Mouse (Mus musculus): ENCODE results near the gene Arpc4.

Arpc4 gene

GRCm38 (mm10) chr6:113402094-113402493, 24.2 kb downstream of the Arpc4 start:
- in situ Hi-C loops (cut with MboI): no loop called here

GRCm38 (mm10) chr6:113404649-113405448, 26.9 kb downstream of the Arpc4 start:
- in situ Hi-C loops (cut with MboI): no loop called here

- in situ Hi-C loops (cut with MboI): no loop called here
These were observed 27.6 kb downstream of the Arpc4 start for GRCm38 (mm10) chr6:113405483-113405882.

- in situ Hi-C loops (cut with MboI): no loop called here
These were observed 28.8 kb downstream of the Arpc4 start for GRCm38 (mm10) chr6:113406683-113407082.

- in situ Hi-C loops (cut with MboI): no loop called here
These were observed 32.1 kb downstream of the Arpc4 start for GRCm38 (mm10) chr6:113410001-113410400.

- in situ Hi-C loops (cut with MboI): no loop called here
These were observed 38.5 kb downstream of the Arpc4 start for GRCm38 (mm10) chr6:113416416-113416815.

GRCm38 (mm10) chr6:113418441-113419198, 40.7 kb downstream of the Arpc4 start:
- in situ Hi-C loops (cut with MboI): no loop called here

GRCm38 (mm10) chr6:113419199-113419587, 41.3 kb downstream of the Arpc4 start, which contains the start of gene Rpusd3:
Rpusd3 (minus strand) TSS chr6:113419340.
- in situ Hi-C loops (cut with MboI): no loop called here

GRCm38 (mm10) chr6:113423000-113423399, 45.1 kb downstream of the Arpc4 start:
- in situ Hi-C loops (cut with MboI): no loop called here

GRCm38 (mm10) chr6:113424187-113424586, 46.3 kb downstream of the Arpc4 start:
- in situ Hi-C loops (cut with MboI): no loop called here

GRCm38 (mm10) chr6:113426696-113427095, 48.8 kb downstream of the Arpc4 start:
- in situ Hi-C loops (cut with MboI): no loop called here

- in situ Hi-C loops (cut with MboI): no loop called here
These were observed 49.5 kb downstream of the Arpc4 start for GRCm38 (mm10) chr6:113427397-113427796.

- in situ Hi-C loops (cut with MboI): no loop called here
These were observed 50.1 kb downstream of the Arpc4 start for GRCm38 (mm10) chr6:113428006-113428405.

GRCm38 (mm10) chr6:113429965-113430364, 52.0 kb downstream of the Arpc4 start:
- in situ Hi-C loops (cut with MboI): no loop called here

- in situ Hi-C loops (cut with MboI): no loop called here
These were observed 52.9 kb downstream of the Arpc4 start for GRCm38 (mm10) chr6:113430846-113431245.

- in situ Hi-C loops (cut with MboI): no loop called here
These were observed 53.9 kb downstream of the Arpc4 start for GRCm38 (mm10) chr6:113431801-113432200.

- in situ Hi-C loops (cut with MboI): no loop called here
These were observed 55.7 kb downstream of the Arpc4 start for GRCm38 (mm10) chr6:113433661-113434060.

GRCm38 (mm10) chr6:113434691-113435090, 56.8 kb downstream of the Arpc4 start:
- in situ Hi-C loops (cut with MboI): no loop called here

- in situ Hi-C loops (cut with MboI): no loop called here
These were observed 57.8 kb downstream of the Arpc4 start, which contains the start of gene Cidec for GRCm38 (mm10) chr6:113435664-113436205. Cidec (minus strand) TSS chr6:113435760.

- in situ Hi-C loops (cut with MboI): no loop called here
These were observed 59.2 kb downstream of the Arpc4 start for GRCm38 (mm10) chr6:113437135-113437534.

- in situ Hi-C loops (cut with MboI): no loop called here
These were observed 61.0 kb downstream of the Arpc4 start for GRCm38 (mm10) chr6:113438721-113439430.

Data from mature B cell (primary cell).